Mouse (Mus musculus) layer of hippocampus, postnatal 36 days (tissue): ENCODE data around the gene Fundc2. TPM values are rescaled to one million over a fixed set of nuclear protein-coding genes. Genes with fewer than 3 reads are reported as not detected.

Experiments used
- DNase-seq, 2 experiments: peaks; one replicate each; pipeline ENCODE4 v3.0.0; 2022
- total RNA-seq, 2 experiments: library from RNA; stranded (reverse); gene quantifications; 2 replicates each; pipeline ENCODE4 v1.2.3; 2021

The Fundc2 gene
- 10 to 100 TPM; 50.4 to 54.1 TPM for total RNA-seq

DNA sequence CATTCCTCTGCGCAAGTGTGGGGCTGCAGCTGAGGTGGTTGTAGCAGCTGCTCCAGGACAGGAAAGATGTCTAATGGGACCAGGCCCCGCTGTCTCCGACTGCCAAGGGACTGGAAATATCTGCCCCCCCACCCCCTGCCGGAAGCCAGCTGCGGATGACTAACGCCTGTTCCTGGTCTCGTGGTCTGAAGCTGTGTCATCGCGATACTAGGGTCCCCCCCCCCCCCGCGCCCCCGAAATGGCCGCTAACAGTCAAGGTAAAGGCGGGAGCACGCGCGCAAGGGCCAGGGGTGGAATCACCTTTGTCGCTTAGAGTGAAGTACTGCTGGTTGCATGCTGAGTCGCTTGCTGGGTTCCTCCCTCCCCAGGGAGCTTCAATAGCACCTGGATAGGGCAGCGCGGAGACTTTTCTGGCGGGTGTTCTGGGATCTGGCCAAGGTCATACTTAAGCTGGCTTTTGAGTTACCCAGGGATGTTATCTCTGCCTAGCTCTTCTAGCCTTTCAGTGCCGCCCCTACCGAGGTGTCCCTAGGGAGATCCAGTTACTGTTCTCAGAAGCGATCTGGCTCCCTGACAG is at the start of gene Fundc2, which contains the start of gene F8:
Fundc2 (plus strand) TSS at position 205 of the 577 bp plus-strand sequence.
F8 (minus strand) TSS at position 421 of the 577 bp plus-strand sequence.
- peak; percentile 30 to 44 for DNase-seq

DNA sequence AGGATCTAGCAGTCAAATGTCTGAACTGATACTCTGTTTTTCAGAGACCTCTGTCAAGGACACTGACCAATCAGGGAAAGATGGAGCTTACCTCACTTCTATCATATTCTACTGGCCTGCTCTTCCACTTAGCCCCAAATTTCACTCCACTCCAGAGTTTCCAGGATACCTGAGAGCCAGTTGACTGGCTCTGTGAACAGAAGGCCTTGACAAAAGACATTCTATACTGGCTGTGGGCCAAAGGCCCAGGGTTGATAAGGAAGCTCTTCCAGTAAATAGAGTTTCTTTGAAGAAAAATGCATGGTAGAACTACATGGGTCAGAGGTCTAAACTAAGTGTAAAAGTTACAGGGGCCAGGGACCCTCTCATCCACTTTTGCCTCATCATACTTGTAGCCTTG is 12.0 kb upstream of the Fundc2 start:
- DNase-seq, result no peak

DNA sequence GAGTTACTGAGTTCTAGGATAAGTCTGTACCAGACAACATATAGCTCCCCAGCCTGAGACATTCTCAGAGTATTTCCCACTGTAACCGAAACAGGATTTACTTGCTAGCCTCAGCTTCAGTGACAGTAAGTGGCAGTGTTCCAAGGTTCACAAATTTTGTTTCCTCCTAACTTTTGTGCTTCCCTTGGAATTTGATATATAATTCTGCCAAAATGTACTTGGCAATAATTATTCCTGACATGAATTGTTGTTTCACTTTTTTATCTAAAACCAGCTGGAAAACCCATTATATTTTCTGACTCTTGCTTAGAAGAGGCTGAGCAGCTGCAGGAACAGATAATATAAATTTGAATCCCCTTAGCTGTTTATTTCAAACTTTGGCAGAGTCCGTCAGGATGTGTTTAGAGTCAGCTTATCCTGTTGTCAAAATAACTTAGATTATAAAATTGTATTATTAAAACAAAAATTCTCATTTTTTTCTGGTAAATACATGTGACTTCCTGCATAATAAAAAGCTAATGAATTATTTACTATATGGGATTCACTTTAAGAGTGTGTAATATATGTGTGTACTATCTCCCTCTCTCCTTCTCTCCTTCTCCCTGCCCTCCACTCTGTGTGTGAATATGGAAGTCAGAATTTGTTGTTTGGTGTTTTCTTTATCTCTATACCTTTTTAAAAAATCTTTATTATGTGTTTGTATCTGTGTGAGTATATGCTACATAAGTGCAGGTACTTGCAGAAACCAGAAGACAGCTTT is 9.4 kb upstream of the Fundc2 start:
- no peak for DNase-seq

DNA sequence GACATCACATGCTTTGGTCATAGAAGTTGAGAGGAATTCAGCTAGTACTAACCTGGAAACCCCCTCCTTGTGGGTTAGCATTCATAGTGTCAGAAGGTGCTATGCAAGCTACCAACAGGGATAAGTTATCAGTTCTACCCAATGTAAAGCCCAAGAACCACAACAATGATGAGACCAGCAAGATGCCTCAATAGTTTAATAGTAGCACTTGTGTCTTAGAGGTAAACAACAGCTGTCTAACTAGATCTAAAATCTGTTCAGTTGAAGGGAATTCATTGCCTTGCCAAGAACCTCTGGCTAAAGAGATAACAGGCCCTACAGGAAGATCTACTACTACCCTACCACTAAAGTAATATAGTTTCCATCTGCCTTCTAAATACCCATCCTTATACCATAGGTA is 5.4 kb upstream of the Fundc2 start:
- DNase-seq, result no peak

DNA sequence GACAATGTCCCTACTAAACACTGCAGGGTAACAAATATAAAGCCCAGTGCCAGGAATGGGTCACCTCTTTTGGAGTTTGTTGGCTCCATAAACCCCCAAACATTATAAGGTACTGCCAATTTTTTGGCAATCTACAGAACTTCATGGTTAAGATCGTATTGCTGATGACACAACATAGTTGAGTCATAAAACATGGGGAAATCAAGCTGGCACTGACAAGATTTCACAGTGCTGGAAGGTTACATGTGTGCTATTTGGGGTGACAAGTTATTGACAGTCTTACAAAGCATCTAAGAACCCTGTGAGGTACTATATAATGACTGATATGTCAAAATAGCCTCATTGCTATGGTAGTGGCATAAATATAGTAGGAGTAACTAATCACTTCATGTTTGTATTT is 1.0 kb upstream of the Fundc2 start:
- no peak for DNase-seq

DNA sequence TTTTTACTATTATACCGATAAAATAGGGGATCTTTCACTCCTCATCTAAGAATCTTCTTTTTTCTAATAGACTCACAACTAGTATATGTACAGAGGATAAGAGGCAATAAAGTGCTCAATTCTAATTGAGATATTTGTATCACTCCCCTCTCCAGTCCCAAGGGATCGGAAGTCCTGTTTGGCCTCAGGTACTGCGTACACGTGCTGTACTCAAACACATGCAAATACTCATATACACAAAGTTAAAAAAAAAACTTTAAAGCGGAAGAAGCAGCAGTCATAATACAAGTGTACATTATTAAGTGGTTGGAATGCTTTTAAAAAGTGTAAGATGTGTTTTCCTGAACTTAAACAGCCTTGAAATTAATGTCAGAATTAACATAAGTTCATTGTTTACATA is 500 bp upstream of the Fundc2 start:
- DNase-seq, result no peak

DNA sequence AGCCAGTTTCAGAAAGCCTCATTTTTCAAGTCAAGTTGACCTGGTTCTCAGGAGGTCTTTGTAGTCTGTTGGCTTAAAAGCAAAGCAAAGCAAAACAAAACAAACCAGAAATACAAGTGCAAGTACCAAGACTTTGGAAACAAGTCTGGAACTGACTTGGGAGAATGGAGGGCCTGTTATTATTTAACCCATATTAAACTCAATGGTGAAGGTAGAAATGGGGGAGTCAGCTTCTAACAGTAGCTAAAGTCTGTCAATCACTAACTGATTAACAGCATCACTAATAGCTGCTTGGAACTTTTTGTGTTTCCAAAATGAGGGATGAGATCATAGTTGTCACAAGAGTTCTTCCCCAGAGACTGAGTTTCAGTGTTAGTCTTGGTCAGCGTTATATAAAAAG is 17.3 kb downstream of the Fundc2 start:
- DNase-seq, result no peak

DNA sequence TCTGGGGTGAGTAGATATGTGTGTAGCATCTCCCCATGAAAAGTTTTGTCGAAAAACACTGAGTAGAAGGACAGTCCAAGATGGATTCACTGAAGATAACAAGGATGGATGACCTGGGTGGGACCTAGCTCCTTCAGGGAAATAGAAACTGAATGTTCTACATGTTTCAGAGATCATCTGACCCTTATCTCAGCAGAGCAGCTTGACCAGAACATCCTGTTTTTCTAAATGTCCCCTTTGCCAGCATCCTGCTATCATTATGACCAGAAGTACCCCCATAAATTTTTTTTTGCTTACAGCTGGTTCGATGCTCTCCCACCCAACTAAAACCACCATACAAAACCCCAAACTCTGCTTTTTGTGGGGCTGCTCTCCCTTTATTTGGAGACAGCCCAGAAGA is 20.5 kb downstream of the Fundc2 start:
- DNase-seq, result no peak

DNA sequence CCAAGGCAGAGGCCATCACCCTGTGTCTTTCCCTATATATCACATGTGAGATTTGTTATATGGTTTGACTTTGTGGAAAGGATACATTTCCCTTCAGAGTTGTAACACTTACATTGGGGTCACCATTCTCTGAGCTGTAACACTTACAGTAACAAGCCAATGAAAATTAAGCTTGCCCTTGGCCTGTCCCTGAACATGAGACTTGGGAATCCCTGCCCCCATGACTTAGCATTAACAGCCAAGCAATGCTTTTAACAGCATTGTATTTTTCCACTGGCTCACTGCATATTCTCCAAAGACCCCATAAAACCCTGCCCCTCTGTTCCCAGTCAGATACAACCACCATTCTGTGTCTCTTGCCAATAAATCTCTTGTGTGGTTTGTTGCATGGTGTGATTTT is 21.2 kb downstream of the Fundc2 start:
- DNase-seq, result no peak

DNA sequence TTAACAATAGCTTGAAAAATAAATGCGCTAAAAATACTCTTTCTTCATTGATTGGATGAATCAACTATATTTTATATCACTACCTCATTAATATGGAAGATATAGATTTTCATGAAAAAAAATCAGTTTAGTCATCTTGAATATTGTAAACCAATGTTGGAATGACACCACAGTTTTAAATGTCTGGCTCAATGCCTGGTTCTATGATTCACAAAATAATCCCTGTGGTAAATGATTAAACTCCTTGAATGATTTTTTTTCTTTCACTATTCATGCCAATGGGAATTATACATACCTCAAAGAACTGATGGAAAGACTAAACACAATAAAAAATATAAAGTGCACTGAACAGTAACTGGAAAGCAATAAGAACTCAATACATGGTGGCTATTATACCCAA is 27.5 kb downstream of the Fundc2 start:
- no peak for DNase-seq

DNA sequence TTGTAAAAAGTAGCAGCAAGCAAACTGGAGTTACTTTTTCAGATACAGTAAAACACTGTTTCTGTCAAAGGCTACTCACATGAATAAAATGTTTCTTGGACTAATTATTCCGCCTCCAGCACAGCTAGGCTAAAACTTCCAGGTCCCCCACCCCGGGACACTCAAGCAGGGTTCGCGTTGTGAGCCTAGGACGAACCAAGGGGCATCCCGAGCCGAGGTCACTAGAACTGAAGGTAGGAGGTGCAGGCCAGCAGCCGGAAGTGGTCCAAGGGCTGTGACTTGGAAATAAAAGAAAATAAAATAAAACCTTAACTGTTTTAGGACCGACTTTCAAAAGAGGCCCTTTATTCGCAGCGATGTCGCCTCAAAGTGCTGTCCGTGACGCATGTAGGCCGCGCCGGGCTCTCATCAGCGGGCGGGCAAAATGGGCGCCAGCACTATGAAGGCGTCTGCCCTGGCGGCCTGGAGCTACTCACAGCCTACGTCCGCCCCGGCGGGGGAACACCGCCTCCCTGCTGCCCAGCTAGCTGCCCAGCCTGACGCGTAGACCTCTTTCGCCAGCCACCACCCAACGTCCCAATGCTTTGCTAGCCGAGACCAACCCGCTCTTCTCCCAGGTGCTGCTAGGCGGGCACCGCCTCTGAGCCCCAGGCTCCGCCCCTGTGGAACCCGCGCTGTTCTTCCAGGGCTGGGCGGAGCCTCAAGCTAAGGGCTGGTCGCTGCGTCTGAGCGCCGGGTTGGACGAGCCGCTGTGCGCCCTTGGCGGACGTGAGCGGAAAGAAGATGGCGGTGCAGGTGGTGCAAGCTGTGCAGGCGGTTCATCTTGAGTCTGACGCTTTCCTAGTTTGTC is 34.0 kb downstream of the Fundc2 start, which contains the start of the genes Cmc4, Mtcp1 and Brcc3:
Cmc4 (minus strand) TSS at position 649 of the 850 bp plus-strand sequence.
Mtcp1 (minus strand) TSS at position 653 of the 850 bp plus-strand sequence.
Brcc3 (plus strand) TSS at position 693 of the 850 bp plus-strand sequence.
- DNase-seq, result peak; percentile 83 to 86

Other genes with a start within 250 kb of the Fundc2 start
- not detected for gene Smim9, start 218.6 kb upstream of the Fundc2 start, total RNA-seq
- gene F8, start 216 bp downstream of the Fundc2 start, total RNA-seq, result 1 to 10 TPM; 2.5 to 2.7 TPM
- gene Cmc4, start 34.2 kb downstream of the Fundc2 start, total RNA-seq, result 10 to 100 TPM; 14.0 to 15.7 TPM
- 10 to 100 TPM in 1 of 2 experiments, 1 to 10 TPM in 1; 9.2 to 10.4 TPM for gene Mtcp1, start 34.2 kb downstream of the Fundc2 start, total RNA-seq
- gene Brcc3, start 34.2 kb downstream of the Fundc2 start, total RNA-seq, result 10 to 100 TPM; 34.9 to 35.7 TPM
- gene Vbp1, start 131.9 kb downstream of the Fundc2 start, total RNA-seq, result 10 to 100 TPM; 80.2 to 87.0 TPM
- gene Rab39b, start 195.8 kb downstream of the Fundc2 start, total RNA-seq, result 10 to 100 TPM; 41.6 to 43.1 TPM